Mouse (Mus musculus): ENCODE results near the gene Nrros.
A peak's percentile ranks its signal among the peaks of the same experiment; 100 is the strongest.

Gene Nrros

DNA sequence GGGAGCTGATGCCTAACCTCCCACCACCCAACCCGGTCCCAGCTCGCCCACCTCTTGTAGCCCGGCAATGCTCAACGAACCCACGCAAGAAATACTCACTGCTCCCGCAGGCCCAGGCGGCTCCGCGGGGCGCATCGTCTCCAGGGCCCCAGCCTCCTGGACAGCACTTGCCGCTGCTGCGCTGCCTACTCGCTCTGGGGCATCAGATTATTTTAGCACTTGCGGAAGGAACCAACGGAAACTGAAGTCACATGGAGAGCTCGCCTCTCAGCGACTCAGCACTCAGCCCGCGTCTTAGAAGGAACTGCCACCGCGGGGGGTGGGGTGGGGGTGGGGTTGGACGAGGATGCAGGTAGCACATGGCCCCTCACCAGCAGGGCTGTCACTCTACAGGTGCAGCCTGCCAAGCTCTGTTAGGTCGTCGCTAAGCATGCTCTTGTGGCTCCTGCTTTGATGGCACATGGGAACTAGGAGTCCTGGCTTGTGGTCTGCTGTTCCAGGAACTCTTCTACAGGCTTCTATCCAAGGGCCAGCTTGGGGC is at the start of gene Nrros:
TSS of gene Nrros (minus strand) at position 314 of the 541 bp plus-strand sequence.
- no peak for DNase-seq (ENCODE audit: low spot score)

DNA sequence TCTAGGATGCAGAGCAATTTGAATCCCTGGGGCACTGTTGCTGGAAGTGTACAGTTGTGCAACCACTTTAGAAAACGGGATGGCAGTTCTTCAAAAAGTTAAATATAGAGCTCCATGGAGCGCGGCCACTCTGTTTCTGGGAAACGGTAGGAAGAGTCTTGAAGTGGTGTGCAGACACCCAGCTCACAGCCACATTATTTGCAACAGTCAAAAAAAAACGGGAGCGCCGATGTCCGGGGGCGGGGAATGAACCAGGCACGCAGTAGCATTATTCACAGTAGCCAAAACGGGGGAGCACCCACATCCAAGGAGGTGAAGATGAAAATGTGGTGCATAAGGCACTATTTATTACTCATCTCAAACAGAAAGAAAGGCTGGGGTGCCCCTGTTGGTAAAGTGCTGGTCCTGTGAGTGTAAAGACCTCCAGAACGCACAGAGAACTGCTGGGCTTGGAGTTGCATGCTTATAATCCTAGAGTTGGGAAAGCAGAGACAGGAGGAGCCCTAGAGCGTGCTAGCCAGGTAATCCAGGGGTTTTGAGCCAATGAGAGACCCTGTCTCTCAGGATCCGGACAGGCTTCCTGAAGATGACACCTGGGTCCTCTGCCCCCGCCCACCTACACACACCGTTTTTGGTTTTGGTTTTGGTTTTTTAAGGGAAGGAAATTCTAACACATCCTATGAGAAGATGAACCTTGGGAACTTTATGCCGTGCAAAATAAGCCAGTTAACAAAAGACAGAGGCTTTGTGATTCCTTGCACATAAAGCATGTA is 49.6 kb upstream of the Nrros start:
- peak; percentile 79 for DNase-seq (ENCODE audit: low spot score)

DNA sequence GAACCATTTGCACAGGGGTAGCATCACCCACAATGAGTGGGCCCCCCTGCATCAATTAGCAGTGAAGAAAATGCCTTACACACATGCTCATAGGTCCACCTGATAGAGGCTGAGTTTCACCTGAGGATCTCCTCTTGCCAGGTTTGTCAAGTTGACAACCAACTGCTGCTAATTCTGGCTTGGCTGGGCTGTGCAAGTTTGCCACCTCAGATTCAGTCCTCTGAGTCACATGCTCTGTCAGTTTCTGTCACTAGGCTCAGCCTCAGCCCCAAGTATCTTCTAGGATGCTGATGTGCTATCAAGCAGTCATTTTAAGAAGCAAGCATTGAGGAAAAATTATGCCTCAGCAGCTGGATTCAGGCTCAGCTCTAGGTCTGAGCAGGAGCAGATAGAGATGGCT is 48.8 kb upstream of the Nrros start:
- DNase-seq (ENCODE audit: low spot score), result no peak

DNA sequence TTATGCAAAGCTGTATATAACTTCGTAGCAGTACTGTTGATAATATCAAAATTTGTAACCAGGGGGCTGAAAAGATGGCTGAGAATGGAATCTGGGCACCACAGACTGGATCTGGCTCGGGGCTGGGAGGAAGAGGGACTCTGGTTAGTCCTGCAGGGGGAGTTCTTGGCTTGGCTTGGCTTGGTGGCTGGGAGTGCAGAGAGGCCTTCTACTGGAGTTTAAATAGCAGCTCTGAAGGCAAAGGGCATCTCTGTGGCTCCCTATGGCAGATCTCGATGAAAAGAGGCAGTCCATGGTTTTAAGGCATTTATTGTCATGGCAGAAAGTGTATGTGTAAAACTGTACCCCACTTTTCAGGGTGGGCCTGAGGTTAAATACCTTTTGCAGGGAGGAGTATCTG is 39.5 kb upstream of the Nrros start:
- DNase-seq (ENCODE audit: low spot score), result peak; percentile 81

DNA sequence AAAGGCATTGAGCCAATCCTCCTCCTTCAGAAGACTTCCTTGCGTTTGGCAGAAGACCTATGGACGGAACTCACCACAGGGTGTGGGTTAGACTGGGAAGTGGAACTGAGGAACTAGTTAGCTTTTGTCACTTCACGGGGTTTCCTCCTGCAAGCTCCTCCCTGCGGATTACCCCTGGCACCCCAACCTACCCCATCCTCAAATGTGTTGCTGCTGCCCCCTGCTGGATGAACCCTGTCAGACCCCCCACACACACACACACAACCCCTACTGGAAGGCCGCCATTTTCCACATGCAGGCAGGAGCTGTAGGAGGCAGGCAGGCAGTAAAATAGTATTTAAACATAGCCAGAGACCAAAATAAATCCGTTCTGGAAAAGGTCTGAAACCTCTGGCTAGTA is 37.3 kb upstream of the Nrros start:
- peak; percentile 35 for DNase-seq (ENCODE audit: low spot score)

DNA sequence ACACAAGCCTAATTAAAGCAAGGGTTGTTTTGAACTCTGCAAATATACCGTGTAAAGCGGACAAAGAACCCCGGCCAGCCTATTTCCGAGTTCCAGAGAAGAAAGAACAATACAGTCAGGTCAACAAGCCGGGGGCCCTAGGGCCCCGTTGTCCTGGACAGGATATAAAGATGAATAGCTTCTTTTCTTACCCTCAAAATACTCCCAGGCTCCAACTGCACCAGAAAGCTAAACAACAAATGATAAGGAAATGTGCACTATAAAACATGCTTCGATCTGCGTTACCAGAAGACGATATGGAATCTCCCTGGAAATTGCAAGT is 35.6 kb upstream of the Nrros start:
- no peak for DNase-seq (ENCODE audit: low spot score)

DNA sequence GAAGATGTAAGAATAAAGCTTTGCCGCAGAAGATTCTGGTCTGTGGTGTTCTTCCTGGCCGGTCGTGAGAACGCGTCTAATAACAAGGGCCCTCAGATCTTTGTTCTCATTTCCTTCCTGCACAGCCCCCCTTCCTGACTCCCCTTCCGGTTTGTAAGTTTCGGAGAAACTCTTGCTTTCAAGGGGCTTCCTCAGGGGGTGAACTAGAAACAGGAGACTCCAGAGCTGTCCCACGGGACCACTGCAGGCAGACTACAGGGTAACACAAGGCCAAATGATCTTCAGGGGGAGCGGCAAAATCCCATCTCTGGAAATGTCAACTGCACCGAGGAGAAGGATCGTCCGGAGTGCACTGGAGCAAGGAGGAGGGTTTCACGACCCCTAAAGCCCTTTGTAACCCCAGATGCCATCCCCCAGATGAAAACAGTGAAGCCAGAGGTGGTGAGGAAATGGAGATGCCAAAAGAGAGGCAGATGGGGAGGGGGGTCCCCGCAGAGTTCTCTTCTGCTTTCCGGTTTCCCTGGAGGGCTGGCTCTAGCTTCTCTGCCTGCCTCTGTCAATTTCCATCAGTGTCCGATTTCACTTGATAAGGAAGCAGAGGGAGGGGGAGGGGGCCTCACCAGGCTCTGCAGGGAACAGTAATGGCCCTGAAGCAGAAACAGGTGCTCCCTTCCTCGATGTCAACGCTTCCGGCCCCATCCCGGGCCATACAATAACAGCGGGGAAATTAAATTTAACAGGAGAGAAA is 35.0 kb upstream of the Nrros start:
- DNase-seq (ENCODE audit: low spot score), result no peak

DNA sequence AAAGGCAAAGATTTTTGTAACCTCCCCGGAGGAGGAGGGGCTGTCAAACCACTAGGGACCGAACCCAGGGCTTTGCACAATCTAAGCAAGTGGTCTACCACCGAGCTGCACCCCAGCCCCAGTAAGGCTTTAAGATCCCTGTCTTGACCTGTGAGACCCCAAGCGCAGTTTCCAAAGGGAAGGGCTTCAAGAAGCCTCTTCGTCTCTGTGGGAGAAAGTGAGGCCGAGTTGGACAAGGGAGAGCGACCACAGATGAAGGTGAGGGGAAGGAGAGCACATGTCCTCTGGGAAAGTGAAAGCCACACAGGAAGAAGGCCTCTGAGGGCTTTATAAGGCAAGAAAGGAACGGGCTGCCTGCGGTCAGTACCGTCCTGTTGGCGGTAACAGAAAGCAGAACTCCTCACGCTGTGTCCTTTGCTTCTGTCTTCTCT is 24.6 kb upstream of the Nrros start:
- no peak for DNase-seq (ENCODE audit: low spot score)

DNA sequence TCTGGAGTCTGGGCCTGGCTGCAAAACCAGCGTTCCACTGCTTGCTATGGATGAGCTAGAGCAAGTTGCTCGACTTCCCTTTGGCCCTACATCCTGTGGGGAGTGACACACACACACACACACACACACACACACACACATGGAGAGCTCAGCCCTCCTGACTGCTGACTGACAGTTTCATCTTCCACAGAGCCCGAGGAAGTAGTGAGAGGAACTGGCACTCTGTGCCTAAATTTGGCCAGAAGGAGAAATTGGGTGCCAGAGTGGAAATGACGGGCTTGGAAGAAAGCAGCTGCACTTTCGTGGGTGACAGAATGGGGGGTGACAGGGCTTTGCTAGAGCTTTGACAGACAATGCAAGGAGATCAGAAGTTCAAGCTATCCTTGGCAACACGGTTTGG is 23.7 kb upstream of the Nrros start:
- DNase-seq (ENCODE audit: low spot score), result peak; percentile 26

DNA sequence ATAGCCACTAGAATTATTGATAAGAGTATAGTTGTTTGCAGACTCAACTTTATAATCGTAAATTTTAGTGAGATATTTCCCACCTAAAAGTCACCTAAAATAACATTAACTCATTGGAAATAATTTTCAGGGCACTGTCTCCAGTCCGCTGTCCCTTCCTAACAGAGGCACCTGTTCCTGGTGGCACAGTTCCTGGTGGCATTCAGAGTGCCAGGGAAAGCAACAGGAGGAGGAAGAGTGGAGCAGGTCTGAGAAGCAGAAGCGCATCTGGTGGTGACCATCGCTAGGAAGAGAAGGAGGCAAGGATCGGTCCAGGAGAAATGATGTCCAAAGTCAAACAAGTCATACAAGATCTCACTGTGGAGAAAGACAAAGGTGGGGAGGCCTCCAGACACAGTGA is 20.7 kb upstream of the Nrros start:
- no peak for DNase-seq (ENCODE audit: low spot score)

DNA sequence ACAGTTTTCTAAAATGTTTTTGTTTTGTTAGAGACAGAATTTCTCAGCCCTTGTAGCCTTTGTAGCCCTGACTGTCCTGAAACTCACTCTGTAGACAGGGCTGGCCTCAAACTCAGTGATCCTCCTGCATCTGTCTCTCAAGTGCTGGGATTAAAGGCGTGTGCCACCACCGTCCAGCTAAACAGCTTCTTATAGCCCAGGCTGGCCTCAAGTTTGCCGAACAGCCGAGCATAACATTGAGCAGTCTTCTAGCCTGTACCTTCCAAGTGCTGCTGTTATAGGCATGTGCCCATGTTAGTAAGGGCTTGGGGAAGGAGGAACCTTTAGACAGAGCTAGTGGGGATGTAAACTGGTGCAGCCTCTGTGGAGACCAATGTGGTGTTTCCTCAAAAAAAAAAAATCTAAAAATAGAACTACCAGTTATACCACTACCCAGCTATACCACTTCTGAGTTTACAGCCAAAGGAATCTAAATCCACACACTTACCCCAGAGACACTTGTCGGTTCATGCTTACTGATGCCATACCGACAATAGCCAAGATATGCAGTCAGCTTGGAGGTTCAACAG is 14.0 kb upstream of the Nrros start, which contains the start of gene Bex6:
TSS of gene Bex6 (plus strand) at position 491 of the 569 bp plus-strand sequence.
- DNase-seq (ENCODE audit: low spot score), result no peak

DNA sequence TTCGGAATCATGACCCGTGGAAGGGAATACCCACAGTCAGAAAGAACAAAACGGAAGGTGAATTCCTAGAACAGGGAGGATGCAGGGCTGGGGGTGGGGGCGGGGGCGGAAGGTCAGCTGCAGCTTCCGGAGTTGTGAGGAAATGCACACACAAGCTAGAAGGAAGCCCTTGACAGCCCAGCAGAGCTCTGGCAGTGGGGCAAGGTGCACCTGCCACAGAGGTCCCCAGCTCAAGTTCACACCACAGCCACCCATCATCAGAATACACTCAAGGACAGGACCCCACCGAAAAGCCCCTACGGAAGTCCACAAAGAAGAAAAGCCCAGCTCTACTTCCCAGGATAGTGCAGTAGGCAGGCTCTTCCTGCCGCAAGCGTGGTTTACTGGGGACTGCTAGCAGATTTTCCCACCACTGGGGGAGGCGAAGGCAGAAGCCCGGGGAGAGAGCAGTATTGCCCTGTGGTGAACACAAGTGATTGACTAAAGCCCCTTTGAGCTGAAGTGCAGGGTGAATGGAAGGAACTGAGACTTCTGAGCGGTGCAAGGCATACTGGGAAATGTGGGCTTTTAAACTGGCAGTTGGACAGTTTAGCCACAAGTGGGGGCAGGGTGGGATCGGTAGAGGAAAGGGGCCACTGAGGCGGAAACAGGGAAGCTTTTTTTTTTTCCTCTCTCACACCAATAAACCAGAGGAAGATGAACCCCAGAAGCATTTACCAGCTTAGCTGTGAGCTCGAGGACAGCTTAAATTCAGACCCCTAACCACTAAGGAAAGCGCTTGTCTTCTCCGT is 11.7 kb upstream of the Nrros start:
- DNase-seq (ENCODE audit: low spot score), result no peak

DNA sequence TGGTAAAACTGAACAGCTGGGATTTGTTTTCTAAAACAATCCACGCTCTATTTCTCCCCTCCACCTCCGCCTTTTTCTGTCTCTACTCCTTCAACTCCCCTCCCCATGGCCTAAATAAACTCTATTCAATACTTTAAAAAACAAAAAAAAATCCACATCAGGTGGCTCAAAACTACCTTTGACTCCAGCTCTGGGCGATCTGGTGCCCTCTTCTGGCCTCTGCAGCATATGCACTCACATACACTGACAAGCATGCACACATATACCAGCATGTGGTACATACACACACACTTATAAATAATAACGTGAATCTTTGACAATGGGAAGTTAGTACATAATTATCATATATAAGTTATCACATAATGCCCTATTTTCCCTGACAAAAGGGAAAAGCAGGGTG is 9.6 kb upstream of the Nrros start:
- no peak for DNase-seq (ENCODE audit: low spot score)

DNA sequence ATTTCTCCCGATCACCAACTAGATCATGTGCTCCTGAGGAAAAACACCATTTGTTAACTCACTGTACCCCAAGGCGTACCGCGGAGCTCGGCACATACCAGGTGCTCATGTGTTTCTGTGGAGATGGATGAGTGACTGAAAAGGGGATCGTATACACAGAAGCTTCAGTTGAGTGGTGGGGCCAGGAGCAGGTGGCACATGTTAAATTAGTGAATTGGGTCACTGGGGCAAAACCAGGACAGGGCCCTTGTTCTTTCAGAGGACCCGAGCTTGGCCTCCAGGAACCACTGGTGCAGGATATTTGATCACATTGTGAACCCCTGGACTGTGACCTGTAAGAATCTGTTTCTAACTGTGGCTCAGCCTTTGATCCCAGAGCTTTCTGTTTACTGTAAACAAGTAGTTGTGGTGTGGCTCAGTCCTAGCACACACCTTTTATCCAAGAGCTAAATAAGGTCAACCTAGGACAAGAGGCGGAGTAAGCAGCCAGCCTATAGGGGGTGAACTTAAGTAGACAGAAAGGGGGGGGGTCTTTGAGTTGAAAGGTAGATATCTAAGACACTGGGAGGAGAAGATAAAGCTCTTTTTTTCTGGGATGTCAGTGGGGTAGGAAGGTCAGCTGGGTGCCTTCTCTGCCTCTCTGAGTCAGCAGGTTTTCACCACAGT is 9.1 kb upstream of the Nrros start:
- no peak for DNase-seq (ENCODE audit: low spot score)

DNA sequence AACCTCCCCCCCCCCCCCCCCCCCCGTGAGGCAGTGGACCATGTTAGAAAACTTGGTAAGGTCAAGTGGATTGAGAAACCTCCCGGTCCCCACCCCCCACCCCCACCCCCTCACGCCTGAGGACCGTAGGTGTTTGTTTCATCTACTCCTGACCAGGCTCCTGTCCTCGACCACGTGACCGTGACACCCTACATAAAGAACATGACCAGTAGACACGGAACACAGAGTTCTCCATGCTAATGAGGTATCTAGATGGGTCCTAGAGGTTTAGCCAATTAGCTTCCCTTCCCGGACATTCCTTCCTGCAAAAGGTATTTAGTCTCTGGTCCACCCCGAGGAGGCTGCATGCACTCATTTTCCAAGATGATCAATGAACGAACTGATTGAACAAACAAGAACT is 8.0 kb upstream of the Nrros start:
- DNase-seq (ENCODE audit: low spot score), result no peak

DNA sequence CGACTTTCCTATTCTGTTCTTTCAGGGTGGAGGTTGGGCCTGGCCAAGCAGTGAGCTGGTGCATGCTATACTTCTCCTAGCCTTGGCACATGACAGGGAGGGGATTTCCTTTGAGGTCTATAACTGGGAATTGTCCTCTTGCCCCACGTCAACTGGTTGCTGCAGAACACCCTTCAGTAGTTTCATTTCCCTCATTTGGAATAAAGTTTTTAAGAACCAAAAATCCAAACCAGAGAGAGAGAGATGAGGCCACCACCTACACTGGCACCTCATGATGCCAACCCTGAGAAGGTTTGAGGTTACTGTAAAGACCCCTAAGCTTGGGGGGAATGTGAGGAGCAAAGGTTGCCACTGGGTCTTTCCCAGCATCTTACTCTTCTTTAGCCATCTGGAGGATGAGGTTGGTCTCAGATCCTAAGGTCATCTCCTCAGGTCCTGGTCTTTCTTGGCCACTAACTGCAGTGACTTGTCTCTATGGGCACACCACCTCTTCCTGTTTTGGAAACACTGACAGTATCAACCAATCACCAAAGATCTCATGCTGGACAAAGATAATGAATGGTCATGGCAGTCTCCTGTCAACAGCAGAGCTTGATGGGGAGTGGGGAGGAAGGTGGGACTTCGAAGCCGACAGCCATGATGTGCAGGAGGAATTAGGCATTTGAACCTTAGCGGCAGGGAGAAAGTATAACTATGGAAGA is 5.8 kb upstream of the Nrros start:
- DNase-seq (ENCODE audit: low spot score), result no peak

DNA sequence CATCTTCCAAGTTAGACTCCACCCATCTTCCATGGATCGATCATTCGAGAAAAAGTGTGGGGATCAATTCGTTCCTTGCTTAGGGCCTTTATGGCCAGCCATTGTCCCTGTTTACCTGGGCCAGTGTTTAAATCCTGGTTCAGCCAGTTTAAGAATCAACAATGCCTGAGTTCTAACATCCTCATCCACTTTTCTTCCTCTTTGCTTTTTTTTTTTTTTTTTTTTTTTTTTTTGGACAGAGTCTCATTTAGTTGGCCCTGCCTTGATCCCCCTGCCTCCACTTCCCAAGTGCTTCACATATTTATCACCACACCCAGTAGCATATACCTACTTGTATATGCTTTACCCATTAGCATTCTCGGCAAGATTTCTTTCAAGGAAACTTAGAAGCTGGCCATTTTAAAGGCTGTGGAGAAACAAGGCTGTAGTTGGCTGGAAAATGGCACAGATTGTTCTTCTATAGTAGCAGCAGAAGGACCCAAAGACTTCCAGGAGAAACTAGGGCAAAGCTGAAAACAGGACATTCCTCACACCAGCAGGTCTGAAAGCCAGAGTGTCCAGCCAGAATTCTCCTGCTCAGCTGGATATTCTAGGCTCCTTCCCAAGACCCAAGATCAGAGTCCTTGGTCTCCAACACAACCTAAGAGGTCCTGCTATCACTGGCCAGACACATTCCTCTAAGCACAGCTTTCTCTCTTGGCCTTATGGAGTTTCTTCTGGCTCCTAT is 2.6 kb upstream of the Nrros start:
- peak; percentile 50 for DNase-seq (ENCODE audit: low spot score)

DNA sequence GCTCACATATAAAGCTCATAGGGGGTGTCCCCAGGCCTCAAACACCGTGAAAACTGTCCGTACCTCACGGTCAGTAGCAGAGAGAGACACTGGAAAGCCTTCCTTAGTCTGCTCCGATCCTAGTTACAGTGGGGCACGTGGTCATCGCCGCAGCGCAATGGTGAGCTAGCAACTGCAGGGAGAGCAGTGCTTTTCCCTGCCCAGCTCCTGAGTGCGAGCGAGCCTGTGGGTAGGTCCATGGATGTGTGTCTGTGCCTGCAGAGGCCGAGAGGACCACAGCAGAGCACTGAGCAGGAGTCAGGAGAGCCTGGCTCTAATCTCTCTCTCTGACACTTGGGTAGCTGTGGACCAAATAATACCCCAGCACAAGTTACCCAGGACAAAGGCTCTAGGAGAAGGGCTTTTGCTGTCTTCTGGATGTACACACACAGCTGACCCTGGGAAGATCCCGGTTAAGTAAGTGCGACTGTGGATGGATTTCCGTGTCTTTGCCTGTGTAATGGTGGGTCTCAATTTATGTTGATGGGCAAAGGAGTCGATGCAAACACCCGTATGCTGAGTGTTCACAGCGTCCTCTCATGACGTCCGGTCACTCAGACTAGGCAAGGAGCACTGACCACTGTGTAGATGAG is 882 bp downstream of the Nrros start:
- no peak for DNase-seq (ENCODE audit: low spot score)

DNA sequence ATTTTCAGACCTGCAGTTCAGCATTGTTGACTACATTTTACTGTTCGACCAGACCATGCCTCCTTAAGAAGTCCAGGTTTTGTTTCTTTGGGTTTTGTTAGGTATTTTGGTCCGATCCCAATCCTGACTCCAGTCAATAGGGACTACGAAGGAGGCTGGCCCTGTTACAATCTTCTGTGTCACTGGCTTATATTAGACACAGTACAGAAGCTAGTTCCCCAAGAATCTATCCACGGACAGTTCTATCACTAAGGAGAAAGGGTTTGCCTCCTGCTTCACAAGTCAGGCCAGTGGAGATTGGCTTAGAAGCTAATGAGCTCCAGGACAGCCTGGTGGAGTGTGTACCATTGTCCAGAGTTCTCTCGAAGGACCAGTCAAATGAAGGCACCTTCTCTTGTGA is 1.5 kb downstream of the Nrros start:
- DNase-seq (ENCODE audit: low spot score), result no peak

DNA sequence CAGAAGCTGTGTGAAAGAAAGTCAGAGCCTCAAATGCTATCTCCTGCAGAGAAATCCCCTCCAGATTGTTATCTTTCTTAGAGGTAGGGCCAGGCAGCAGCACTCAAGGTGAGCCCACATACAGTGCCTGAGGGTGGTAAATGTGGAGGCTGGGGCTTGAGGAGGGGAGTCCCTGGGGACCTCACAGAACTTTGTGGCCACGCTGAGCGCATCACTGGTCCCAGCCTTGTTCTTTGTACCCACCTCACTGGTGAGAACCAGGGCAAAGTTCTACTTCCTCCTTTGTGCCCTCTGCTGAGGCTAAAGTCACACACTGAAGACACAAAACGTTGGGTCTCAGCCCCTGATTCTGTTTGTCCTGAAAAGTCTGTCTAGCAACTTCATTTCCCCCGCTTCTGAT is 2.0 kb downstream of the Nrros start:
- no peak for DNase-seq (ENCODE audit: low spot score)
